Mouse (Mus musculus): ENCODE data around the gene Sdhb.

Sdhb gene

DNA sequence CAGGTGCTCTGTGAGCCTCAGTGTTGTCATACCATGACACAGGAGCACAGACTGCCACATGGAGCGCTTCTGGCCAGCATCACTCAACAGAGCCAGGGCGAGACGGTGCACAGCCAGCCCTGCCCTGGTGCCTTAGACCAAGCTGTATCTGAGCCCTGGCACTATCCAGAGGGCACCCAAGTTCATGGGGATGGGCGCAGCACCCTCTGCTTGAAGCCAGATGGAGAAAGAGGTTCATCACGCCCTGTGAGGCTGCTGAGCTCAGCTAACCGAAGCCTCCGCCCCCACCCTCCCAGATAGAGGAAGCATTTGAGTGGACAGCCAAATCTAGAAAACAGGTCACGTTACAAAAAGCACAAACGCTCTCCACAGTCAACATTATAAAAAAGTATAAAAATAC, 55.3 kb downstream of the Sdhb start:
- no peak for DNase-seq

GRCm38 (mm10) chr4:141017657-141018436, 56.8 kb downstream of the Sdhb start:
- DNase-seq: no peak

DNA sequence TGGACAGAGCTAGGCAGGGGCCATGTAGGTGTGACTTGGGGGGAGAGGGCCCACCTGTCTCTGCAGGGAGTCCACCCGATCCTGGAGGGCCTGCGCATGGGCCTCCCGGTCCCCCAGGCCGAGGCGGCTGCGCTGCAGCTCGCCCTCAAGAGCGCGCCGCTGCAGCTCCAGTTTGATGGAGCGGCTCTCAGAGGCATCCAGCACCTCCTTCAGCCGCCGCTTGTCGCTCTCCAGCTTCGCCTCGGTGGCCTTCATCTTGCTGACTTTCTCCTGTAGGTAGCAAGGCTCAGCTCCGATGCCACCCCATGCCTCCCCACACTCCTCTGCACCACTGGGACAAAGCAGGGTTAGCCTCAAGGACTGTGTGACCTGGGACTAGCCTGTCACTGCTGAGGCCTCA, 59.2 kb downstream of the Sdhb start:
- DNase-seq: no peak

GRCm38 (mm10) chr4:141020811-141021613, 60.0 kb downstream of the Sdhb start:
- no peak for DNase-seq

GRCm38 (mm10) chr4:141021614-141021929, 60.6 kb downstream of the Sdhb start:
- DNase-seq: no peak

DNA sequence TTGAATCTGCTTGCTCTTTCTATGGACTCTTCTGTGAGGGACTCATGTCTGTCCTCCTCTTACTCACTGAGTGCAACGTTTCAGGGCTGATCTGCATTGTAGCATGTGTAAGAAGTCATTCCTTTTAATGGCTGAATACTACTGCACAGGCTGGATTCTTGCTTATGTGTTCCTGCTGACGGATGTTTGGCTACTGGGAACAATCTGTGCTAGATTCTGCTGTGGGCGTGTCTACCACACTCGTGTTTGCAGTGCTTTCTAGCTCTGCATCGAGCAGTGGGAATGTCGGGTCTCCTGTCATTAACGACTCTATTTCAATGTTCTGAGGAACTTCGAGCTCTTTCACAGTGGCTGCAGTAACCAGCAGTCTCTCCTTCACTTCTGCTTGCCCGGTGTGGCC, 63.0 kb downstream of the Sdhb start:
- no peak for DNase-seq

- DNase-seq: no peak
These were observed 64.0 kb downstream of the Sdhb start for GRCm38 (mm10) chr4:141024992-141025391.

Measured in B cell, adult 2 months (primary cell).